Mouse (Mus musculus) brain, embryonic 14.5 days (tissue): ENCODE results near the gene Mfsd7a. TPM values are rescaled to one million over a fixed set of nuclear protein-coding genes. Genes with fewer than 3 reads are reported as not detected.

Experiments used
- DNase-seq: peaks from one replicate; pipeline ENCODE4 v3.0.0-alpha.2; 2011; ENCODE audit warnings: low read depth
- CTCF ChIP-seq: fragments of 200-500 bp; IDR thresholded peaks from 2 replicates; pipeline ENCODE4 v1.5.1; 2012; ENCODE audit warnings: inconsistent platforms, mild to moderate bottlenecking, moderate library complexity, borderline replicate concordance; ENCODE audit not compliant: insufficient read depth, insufficient read length; ENCODE audit errors: extremely low read depth
- POLR2A ChIP-seq: fragments of 200-500 bp; IDR thresholded peaks from 2 replicates; pipeline ENCODE4 v1.6.1; 2012; ENCODE audit warnings: mild to moderate bottlenecking, inconsistent platforms, borderline replicate concordance; ENCODE audit not compliant: poor library complexity, insufficient read depth, insufficient read length, severe bottlenecking; ENCODE audit errors: extremely low read depth
- polyA plus RNA-seq: library from polyadenylated mRNA; depleted of rRNA; stranded (reverse); fragments of >200 nt; gene quantifications from 2 replicates; pipeline ENCODE4 v1.2.3, GENCODE M21; 2012; rRNA removed

Mfsd7a gene
- polyA plus RNA-seq, 1 experiment = 0.60 TPM

DNA sequence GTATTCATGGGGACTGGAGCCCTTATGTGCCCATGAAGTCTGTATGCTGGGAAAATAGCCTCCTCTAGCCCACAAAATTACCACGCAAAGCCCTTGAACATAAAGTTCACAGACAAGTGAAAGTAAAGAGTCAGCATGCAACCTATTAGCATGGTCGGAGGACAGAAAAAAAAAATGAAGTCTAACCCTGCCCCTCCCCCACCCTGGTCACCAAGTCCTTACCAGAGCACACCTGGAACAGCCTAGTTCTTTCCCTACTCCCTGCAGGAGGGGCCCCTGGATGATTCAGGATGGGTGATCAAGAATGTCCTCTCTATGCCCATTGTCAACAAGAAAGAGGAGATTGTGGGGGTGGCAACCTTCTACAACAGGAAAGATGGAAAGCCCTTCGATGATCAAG is 25.9 kb downstream of the Mfsd7a start:
- no peak for TF ChIP-seq POLR2A
- no peak for TF ChIP-seq CTCF
- no peak for DNase-seq

DNA sequence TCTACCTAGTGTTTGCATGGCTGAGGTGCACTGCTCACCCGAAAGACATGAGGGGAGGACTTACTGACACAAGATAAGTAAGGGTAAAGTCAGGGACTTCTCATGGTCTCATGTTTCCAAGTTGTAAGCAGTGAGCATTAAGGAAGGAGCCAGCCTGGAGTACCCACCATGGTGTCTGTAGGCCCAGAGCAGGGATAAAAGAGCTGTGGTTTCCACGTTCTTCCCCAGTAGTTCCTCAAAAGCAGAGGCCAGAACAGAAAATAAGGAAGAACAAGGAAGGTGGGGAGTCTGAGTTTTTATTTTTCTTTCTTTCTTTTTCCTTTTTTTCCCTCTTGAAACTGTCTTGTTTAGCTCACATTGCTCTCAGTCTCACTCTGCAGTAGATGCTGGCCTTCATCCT is 34.0 kb downstream of the Mfsd7a start:
- no peak for DNase-seq
- no peak for TF ChIP-seq POLR2A
- TF ChIP-seq CTCF = no peak

GRCm38 (mm10) chr5:108406977-108407376 is 41.7 kb downstream of the Mfsd7a start:
- DNase-seq = no peak
- no peak for TF ChIP-seq CTCF
- TF ChIP-seq POLR2A = no peak

DNA sequence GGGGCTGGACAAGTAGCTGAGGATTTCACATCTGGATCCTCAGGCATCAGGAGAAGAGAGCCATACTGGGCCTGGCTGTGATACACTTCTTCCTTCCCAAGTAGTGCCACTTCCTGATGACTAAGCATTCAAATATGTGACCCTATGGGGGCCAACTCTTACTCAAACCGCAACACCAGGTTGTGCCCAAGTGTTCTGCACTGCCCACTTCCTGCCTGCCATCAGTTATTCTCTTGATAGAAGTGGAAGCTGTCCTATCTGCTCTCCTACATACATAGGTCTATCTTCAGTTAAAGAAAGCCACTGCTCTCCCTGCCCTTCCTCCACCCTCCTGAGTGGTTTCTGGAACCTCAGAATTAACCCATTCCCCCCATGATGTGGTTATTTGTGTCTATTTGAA is 43.2 kb downstream of the Mfsd7a start:
- no peak for TF ChIP-seq POLR2A
- no peak for TF ChIP-seq CTCF
- DNase-seq = no peak

- TF ChIP-seq CTCF (no peak), POLR2A (no peak)
- no peak for DNase-seq
These were observed 45.2 kb downstream of the Mfsd7a start for GRCm38 (mm10) chr5:108403453-108403852.

Other genes with a start within 250 kb of the Mfsd7a start
- 35.8 and 38.2 TPM in 2 replicates for gene Dr1, start 180.0 kb downstream of the Mfsd7a start, polyA plus RNA-seq
- gene Pigg, start 136.3 kb downstream of the Mfsd7a start, polyA plus RNA-seq = 5.8 and 6.0 TPM in 2 replicates
- gene Gm42517, start 81.0 kb downstream of the Mfsd7a start, polyA plus RNA-seq = 10.4 and 13.5 TPM in 2 replicates
- gene Pde6b, start 60.5 kb downstream of the Mfsd7a start, polyA plus RNA-seq = not detected in 2 replicates
- 119 and 156 TPM in 2 replicates for gene Atp5k, start 14.4 kb downstream of the Mfsd7a start, polyA plus RNA-seq
- gene Pcgf3, start 12.3 kb upstream of the Mfsd7a start, polyA plus RNA-seq = 35.9 and 48.4 TPM in 2 replicates
- 10.8 and 31.1 TPM in 2 replicates for gene Cplx1, start 101.1 kb upstream of the Mfsd7a start, polyA plus RNA-seq
- 62.7 and 68.3 TPM in 2 replicates for gene Gak, start 180.9 kb upstream of the Mfsd7a start, polyA plus RNA-seq
- 32.6 and 39.4 TPM in 2 replicates for gene Tmem175, start 180.9 kb upstream of the Mfsd7a start, polyA plus RNA-seq
- gene Idua, start 211.4 kb upstream of the Mfsd7a start, polyA plus RNA-seq = 16.3 and 17.6 TPM in 2 replicates
- gene Dgkq, start 220.8 kb upstream of the Mfsd7a start, polyA plus RNA-seq = 63.9 and 67.7 TPM in 2 replicates
- gene Slc26a1, start 226.7 kb upstream of the Mfsd7a start, polyA plus RNA-seq = 4.0 and 4.5 TPM in 2 replicates
- gene Fgfrl1, start 243.5 kb upstream of the Mfsd7a start, polyA plus RNA-seq = 18.1 and 25.8 TPM in 2 replicates